Mouse (Mus musculus): Measurements from ENCODE around the gene Abca14. TPM values are rescaled to one million over a fixed set of nuclear protein-coding genes. Genes with fewer than 3 reads are reported as not detected.

The Abca14 gene
- polyA plus RNA-seq (2015; fragmentation: Nextera tagmentation; extraction: Ambion mirVana), result 0.03 TPM in 1 of 2 replicates, not detected in the other

GRCm38 (mm10) chr7:120203789-120204188, at the start of gene Abca14:
Gene Abca14, plus strand, starts transcription at chr7:120203961.
- Histone ChIP-seq H3K9me3 (no peaks in the 10 kb centered on the region), H3K36me3 (no peaks in the 10 kb centered on the region), H3K27ac (replicated peaks) (no peak within 1 kb of the TSS), H3K27me3 (peaks cover 46% of the 10 kb centered on the region), H3K4me3 (no peak within 1 kb of the TSS), H3K4me2 (replicated peaks) (no peak within 1 kb of the TSS; the same call in 1 of the 2 replicates), H3K4me1 (peaks cover 6% of the 10 kb centered on the region; the same call in 1 of the 2 replicates), H3K9ac (replicated peaks) (no peak within 1 kb of the TSS)
- 4% methylated on average over 26 of the region's 26 CpGs for WGBS
- peak; percentile 81 for ATAC-seq (replicated peaks)

GRCm38 (mm10) chr7:120156841-120157409, 46.8 kb upstream of the Abca14 start:
- Histone ChIP-seq H3K36me3 (no peaks in the 10 kb centered on the region), H3K27ac (replicated peaks) (peak overlapping the region; percentile 84), H3K4me2 (replicated peaks) (no peak overlapping the region), H3K9ac (replicated peaks) (no peak overlapping the region), H3K27me3 (peaks cover 31% of the 10 kb centered on the region), H3K9me3 (no peaks in the 10 kb centered on the region), H3K4me1 (peaks cover 23% of the 10 kb centered on the region), H3K4me3 (no peak overlapping the region)
- ATAC-seq (replicated peaks), result peak; percentile 90
- 1% methylated on average over 2 of the region's 2 CpGs for WGBS

- peak overlapping the region; percentile 84 for H3K27ac ChIP-seq (replicated peaks)
- 1% methylated on average over 5 of the region's 5 CpGs for WGBS
- H3K9ac ChIP-seq (replicated peaks), result no peak overlapping the region
- H3K4me2 ChIP-seq (replicated peaks), result no peak overlapping the region
- no peaks in the 10 kb centered on the region for H3K9me3 ChIP-seq
- H3K27me3 ChIP-seq, result peaks cover 34% of the 10 kb centered on the region
- no peaks in the 10 kb centered on the region for H3K36me3 ChIP-seq
- ATAC-seq (replicated peaks), result peak; percentile 67
- H3K4me1 ChIP-seq, result peaks cover 23% of the 10 kb centered on the region
- no peak overlapping the region for H3K4me3 ChIP-seq
These were observed 46.1 kb upstream of the Abca14 start for GRCm38 (mm10) chr7:120157575-120158061.

- no peaks in the 10 kb centered on the region for H3K36me3 ChIP-seq
- H3K4me2 ChIP-seq (replicated peaks), result no peak overlapping the region
- ATAC-seq (replicated peaks), result peak; percentile 49
- peaks cover 23% of the 10 kb centered on the region for H3K4me1 ChIP-seq
- H3K9ac ChIP-seq (replicated peaks), result no peak overlapping the region
- H3K27ac ChIP-seq (replicated peaks), result peak overlapping the region; percentile 84
- no peaks in the 10 kb centered on the region for H3K9me3 ChIP-seq
- H3K27me3 ChIP-seq, result peaks cover 34% of the 10 kb centered on the region
- WGBS, result 4% methylated on average over 4 of the region's 4 CpGs
- no peak overlapping the region for H3K4me3 ChIP-seq
These were observed 45.6 kb upstream of the Abca14 start for GRCm38 (mm10) chr7:120158121-120158613.

- peaks cover 35% of the 10 kb centered on the region for H3K27me3 ChIP-seq
- ATAC-seq (replicated peaks), result no peak
- no peak overlapping the region for H3K9ac ChIP-seq (replicated peaks)
- WGBS, result 93% methylated on average over 11 of the region's 11 CpGs
- H3K4me1 ChIP-seq, result no peaks in the 10 kb centered on the region
- H3K27ac ChIP-seq (replicated peaks), result no peak overlapping the region
- H3K9me3 ChIP-seq, result no peaks in the 10 kb centered on the region
- H3K4me2 ChIP-seq (replicated peaks), result no peak overlapping the region
- no peaks in the 10 kb centered on the region for H3K36me3 ChIP-seq
- no peak overlapping the region for H3K4me3 ChIP-seq
These were observed 40.0 kb upstream of the Abca14 start for GRCm38 (mm10) chr7:120163581-120164251.

GRCm38 (mm10) chr7:120172188-120172700, 31.5 kb upstream of the Abca14 start:
- Histone ChIP-seq H3K4me2 (replicated peaks) (no peak overlapping the region), H3K4me1 (no peaks in the 10 kb centered on the region), H3K27me3 (0 out of 2 replicates have a peak, but pooled peaks cover 2% of the 10 kb centered on the region), H3K36me3 (no peaks in the 10 kb centered on the region), H3K9ac (replicated peaks) (no peak overlapping the region), H3K9me3 (no peaks in the 10 kb centered on the region), H3K4me3 (no peak overlapping the region), H3K27ac (replicated peaks) (no peak overlapping the region)
- ATAC-seq (replicated peaks), result no peak
- 89% methylated on average over 1 of the region's 1 CpGs for WGBS

- ATAC-seq (replicated peaks), result no peak
- Histone ChIP-seq H3K4me1 (no peaks in the 10 kb centered on the region), H3K9ac (replicated peaks) (no peak within 1 kb of the TSS), H3K27ac (replicated peaks) (no peak within 1 kb of the TSS), H3K27me3 (0 out of 2 replicates have a peak, but pooled peaks cover 2% of the 10 kb centered on the region), H3K4me2 (replicated peaks) (no peak within 1 kb of the TSS), H3K4me3 (no peak within 1 kb of the TSS), H3K36me3 (no peaks in the 10 kb centered on the region), H3K9me3 (no peaks in the 10 kb centered on the region)
- 89% methylated on average over 10 of the region's 10 CpGs for WGBS
These were observed 30.0 kb upstream of the Abca14 start, which contains the start of gene Anks4b for GRCm38 (mm10) chr7:120173603-120174244. Gene Anks4b, plus strand, starts transcription at chr7:120173858.

- H3K4me3 ChIP-seq, result no peak overlapping the region
- H3K9me3 ChIP-seq, result no peaks in the 10 kb centered on the region
- no peak overlapping the region for H3K4me2 ChIP-seq (replicated peaks)
- peaks cover 5% of the 10 kb centered on the region; the same call in 1 of the 2 replicates for H3K4me1 ChIP-seq
- no peaks in the 10 kb centered on the region for H3K36me3 ChIP-seq
- no peak overlapping the region for H3K27ac ChIP-seq (replicated peaks)
- 84% methylated on average over 11 of the region's 11 CpGs for WGBS
- 0 out of 2 replicates have a peak, but pooled peaks cover 2% of the 10 kb centered on the region for H3K27me3 ChIP-seq
- H3K9ac ChIP-seq (replicated peaks), result no peak overlapping the region
- ATAC-seq (replicated peaks), result no peak
These were observed 28.8 kb upstream of the Abca14 start for GRCm38 (mm10) chr7:120174723-120175504.

- Histone ChIP-seq H3K27me3 (0 out of 2 replicates have a peak, but pooled peaks cover 2% of the 10 kb centered on the region), H3K4me2 (replicated peaks) (no peak overlapping the region), H3K9me3 (no peaks in the 10 kb centered on the region), H3K4me3 (no peak overlapping the region), H3K4me1 (peaks cover 8% of the 10 kb centered on the region; the same call in 1 of the 2 replicates), H3K27ac (replicated peaks) (no peak overlapping the region), H3K36me3 (no peaks in the 10 kb centered on the region), H3K9ac (replicated peaks) (no peak overlapping the region)
- WGBS, result 80% methylated on average over 3 of the region's 3 CpGs
- ATAC-seq (replicated peaks), result no peak
These were observed 26.1 kb upstream of the Abca14 start for GRCm38 (mm10) chr7:120177611-120178010.

- Histone ChIP-seq H3K9me3 (no peaks in the 10 kb centered on the region), H3K4me1 (peaks cover 8% of the 10 kb centered on the region; the same call in 1 of the 2 replicates), H3K27me3 (0 out of 2 replicates have a peak, but pooled peaks cover 2% of the 10 kb centered on the region), H3K4me3 (no peak overlapping the region), H3K36me3 (no peaks in the 10 kb centered on the region), H3K27ac (replicated peaks) (no peak overlapping the region), H3K9ac (replicated peaks) (no peak overlapping the region), H3K4me2 (replicated peaks) (no peak overlapping the region)
- 5% methylated on average over 2 of the region's 2 CpGs for WGBS
- ATAC-seq (replicated peaks), result no peak
These were observed 24.8 kb upstream of the Abca14 start for GRCm38 (mm10) chr7:120178935-120179334.

- WGBS, result 86% methylated on average over 5 of the region's 5 CpGs
- H3K4me1 ChIP-seq, result peaks cover 8% of the 10 kb centered on the region; the same call in 1 of the 2 replicates
- no peaks in the 10 kb centered on the region for H3K9me3 ChIP-seq
- no peaks in the 10 kb centered on the region for H3K36me3 ChIP-seq
- no peak overlapping the region for H3K27ac ChIP-seq (replicated peaks)
- ATAC-seq (replicated peaks), result no peak
- H3K9ac ChIP-seq (replicated peaks), result no peak overlapping the region
- no peak overlapping the region for H3K4me2 ChIP-seq (replicated peaks)
- H3K27me3 ChIP-seq, result 0 out of 2 replicates have a peak, but pooled peaks cover 2% of the 10 kb centered on the region
- no peak overlapping the region for H3K4me3 ChIP-seq
These were observed 23.2 kb upstream of the Abca14 start for GRCm38 (mm10) chr7:120180547-120180946.
